Mouse (Mus musculus): ENCODE results near the gene Xirp1. TPM values are rescaled to one million over a fixed set of nuclear protein-coding genes. Genes with fewer than 3 reads are reported as not detected.

Xirp1 gene
- polyA plus RNA-seq (2014; fragmentation: Nextera tagmentation; extraction: Ambion mirVana), result 57.1 and 59.9 TPM in 2 replicates

GRCm38 (mm10) chr9:120023086-120023811 lies at the start of gene Xirp1:
Xirp1 (minus strand) TSS chr9:120023598.
- Histone ChIP-seq H3K27ac (replicated peaks in 1 of 2; ENCODE audit: control insufficient read depth in 1 of 2, insufficient read depth in 1 of 2, low read depth in 2 of 2, low read length in 2 of 2) (peak within 1 kb of the TSS; percentile 98 to 99), H3K4me3 (ENCODE audit: control insufficient read depth in 1 of 2, insufficient read depth in 1 of 2, low read depth in 1 of 2, low read length in 2 of 2) (peak within 1 kb of the TSS; percentile 73 to 91), H3K36me3 (ENCODE audit: control insufficient read depth, insufficient read depth, low read length) (peaks cover 17% of the 10 kb centered on the region), H3K27me3 (ENCODE audit: control insufficient read depth, insufficient read depth, low read length) (no peaks in the 10 kb centered on the region), H3K4me1 (ENCODE audit: control insufficient read depth in 2 of 2, insufficient read depth in 2 of 2, low read length in 2 of 2) (peaks cover 39 to 48% of the 10 kb centered on the region in 2 experiments), H3K9me3 (ENCODE audit: control insufficient read depth, low read length) (no peaks in the 10 kb centered on the region), H3K9ac (ENCODE audit: low read length) (peak within 1 kb of the TSS; percentile 98), H3K4me2 (ENCODE audit: low read length) (peak within 1 kb of the TSS; percentile 72)
- 33% methylated on average over 18 of the region's 18 CpGs for WGBS
- ATAC-seq (ENCODE audit: insufficient number of reproducible peaks, insufficient read depth, low FRiP score, low read depth), result peak; percentile 45

DNA sequence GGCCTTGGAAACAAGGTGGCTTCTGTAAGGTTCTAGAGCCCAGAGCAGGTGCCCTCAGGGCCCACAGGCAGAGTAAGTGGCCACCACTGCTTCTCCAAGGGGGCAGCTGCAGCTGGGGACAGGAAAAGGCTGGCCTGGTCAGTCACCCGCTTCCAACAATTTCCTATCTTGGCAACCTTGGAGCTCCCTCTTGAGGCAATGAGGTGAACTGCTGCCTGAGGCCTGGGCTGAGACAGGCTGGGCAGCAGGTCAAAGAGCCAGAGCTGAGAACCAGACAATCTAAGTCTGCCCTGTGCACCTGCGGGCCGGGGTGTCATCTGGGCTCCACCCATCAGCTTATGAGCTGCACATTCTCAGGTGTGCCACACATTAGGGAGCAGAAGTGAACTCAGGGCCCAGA lies 49.8 kb upstream of the Xirp1 start:
- no peaks in the 10 kb centered on the region for H3K27me3 ChIP-seq (ENCODE audit: control insufficient read depth, insufficient read depth, low read length)
- 14% methylated on average over 3 of the region's 3 CpGs for WGBS
- H3K9me3 ChIP-seq (ENCODE audit: control insufficient read depth, low read length), result no peaks in the 10 kb centered on the region
- H3K36me3 ChIP-seq (ENCODE audit: control insufficient read depth, insufficient read depth, low read length), result no peaks in the 10 kb centered on the region
- H3K27ac ChIP-seq (replicated peaks in 1 of 2; ENCODE audit: control insufficient read depth in 1 of 2, insufficient read depth in 1 of 2, low read depth in 2 of 2, low read length in 2 of 2), result no peak overlapping the region
- H3K4me3 ChIP-seq (ENCODE audit: control insufficient read depth in 1 of 2, insufficient read depth in 1 of 2, low read depth in 1 of 2, low read length in 2 of 2), result no peak overlapping the region
- no peaks in the 10 kb centered on the region for H3K4me1 ChIP-seq (ENCODE audit: control insufficient read depth in 2 of 2, insufficient read depth in 2 of 2, low read length in 2 of 2)
- ATAC-seq (ENCODE audit: insufficient number of reproducible peaks, insufficient read depth, low FRiP score, low read depth), result no peak
- H3K4me2 ChIP-seq (ENCODE audit: low read length), result no peak overlapping the region
- H3K9ac ChIP-seq (ENCODE audit: low read length), result no peak overlapping the region

DNA sequence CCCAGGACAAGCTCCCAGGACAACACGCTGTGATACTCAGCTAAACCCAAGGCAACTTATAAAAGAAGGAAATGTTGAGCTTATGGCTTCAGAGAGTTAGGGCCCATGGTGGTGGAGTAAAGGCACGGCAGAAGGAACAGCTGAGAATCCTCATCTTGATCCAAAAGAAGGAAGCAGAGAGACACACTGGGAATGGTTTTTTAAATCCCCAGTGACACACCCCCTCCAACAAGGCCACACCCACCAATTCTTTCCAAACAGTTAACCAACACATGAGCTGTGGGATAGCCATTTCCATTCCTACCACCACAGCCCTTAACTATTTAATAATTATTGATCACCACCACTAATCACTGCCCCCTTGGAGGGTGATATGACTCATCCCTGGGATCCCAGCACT lies 47.9 kb upstream of the Xirp1 start:
- H3K9ac ChIP-seq (ENCODE audit: low read length), result no peak overlapping the region
- no peak overlapping the region for H3K4me3 ChIP-seq (ENCODE audit: control insufficient read depth in 1 of 2, insufficient read depth in 1 of 2, low read depth in 1 of 2, low read length in 2 of 2)
- no peaks in the 10 kb centered on the region for H3K9me3 ChIP-seq (ENCODE audit: control insufficient read depth, low read length)
- no peaks in the 10 kb centered on the region for H3K36me3 ChIP-seq (ENCODE audit: control insufficient read depth, insufficient read depth, low read length)
- no peaks in the 10 kb centered on the region for H3K4me1 ChIP-seq (ENCODE audit: control insufficient read depth in 2 of 2, insufficient read depth in 2 of 2, low read length in 2 of 2)
- no peaks in the 10 kb centered on the region for H3K27me3 ChIP-seq (ENCODE audit: control insufficient read depth, insufficient read depth, low read length)
- 65% methylated on average over 2 of the region's 2 CpGs for WGBS
- no peak overlapping the region for H3K4me2 ChIP-seq (ENCODE audit: low read length)
- H3K27ac ChIP-seq (replicated peaks in 1 of 2; ENCODE audit: control insufficient read depth in 1 of 2, insufficient read depth in 1 of 2, low read depth in 2 of 2, low read length in 2 of 2), result no peak overlapping the region
- ATAC-seq (ENCODE audit: insufficient number of reproducible peaks, insufficient read depth, low FRiP score, low read depth), result no peak

DNA sequence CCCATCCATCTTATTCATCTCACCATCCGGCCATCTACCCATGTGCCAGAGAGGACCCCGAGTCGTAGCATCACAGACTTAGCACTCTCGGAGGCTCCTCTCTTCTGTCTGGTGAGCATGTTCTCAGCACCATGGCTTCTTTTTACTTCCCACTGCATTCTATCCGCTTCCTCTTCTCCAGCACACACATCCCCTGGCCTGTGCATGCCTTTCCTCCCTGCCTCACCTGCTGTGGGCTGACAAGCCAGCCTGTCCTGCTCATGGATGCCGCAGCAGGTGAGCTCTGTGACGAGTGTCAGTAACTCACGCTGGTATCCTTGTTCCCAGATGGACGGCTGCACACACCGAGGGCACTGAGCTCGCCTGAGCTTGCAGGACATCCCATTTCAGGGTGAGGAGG lies 46.4 kb upstream of the Xirp1 start, which contains the start of gene Cx3cr1:
Gene Cx3cr1, minus strand, starts transcription at position 101 of the 400 bp plus-strand sequence.
- Histone ChIP-seq H3K9ac (ENCODE audit: low read length) (no peak within 1 kb of the TSS), H3K36me3 (ENCODE audit: control insufficient read depth, insufficient read depth, low read length) (no peaks in the 10 kb centered on the region), H3K4me3 (ENCODE audit: control insufficient read depth in 1 of 2, insufficient read depth in 1 of 2, low read depth in 1 of 2, low read length in 2 of 2) (no peak within 1 kb of the TSS), H3K27ac (replicated peaks in 1 of 2; ENCODE audit: control insufficient read depth in 1 of 2, insufficient read depth in 1 of 2, low read depth in 2 of 2, low read length in 2 of 2) (no peak within 1 kb of the TSS), H3K27me3 (ENCODE audit: control insufficient read depth, insufficient read depth, low read length) (no peaks in the 10 kb centered on the region), H3K9me3 (ENCODE audit: control insufficient read depth, low read length) (no peaks in the 10 kb centered on the region), H3K4me1 (ENCODE audit: control insufficient read depth in 2 of 2, insufficient read depth in 2 of 2, low read length in 2 of 2) (no peaks in the 10 kb centered on the region), H3K4me2 (ENCODE audit: low read length) (no peak within 1 kb of the TSS)
- 79% methylated on average over 11 of the region's 11 CpGs for WGBS
- no peak for ATAC-seq (ENCODE audit: insufficient number of reproducible peaks, insufficient read depth, low FRiP score, low read depth)

DNA sequence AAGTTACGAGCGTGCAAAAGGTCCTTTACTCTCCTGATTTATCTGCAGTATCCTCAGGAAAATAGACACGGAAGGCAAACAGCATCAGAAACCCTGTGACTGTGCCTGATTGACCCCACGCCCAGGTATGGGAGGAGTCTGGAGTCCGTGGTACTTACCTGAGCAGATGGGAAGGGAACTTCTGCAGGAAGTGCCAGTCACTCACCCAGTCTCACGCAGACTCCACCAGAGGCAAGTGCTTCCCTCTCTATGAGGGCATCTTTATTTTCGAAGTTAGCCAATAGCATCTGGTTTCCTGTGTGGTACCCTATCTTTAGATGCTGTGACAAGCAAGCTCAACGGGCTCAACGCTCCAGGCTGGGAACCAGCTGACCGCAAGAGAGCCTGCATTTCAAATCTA lies 44.6 kb upstream of the Xirp1 start:
- 45% methylated on average over 10 of the region's 10 CpGs for WGBS
- Histone ChIP-seq H3K27me3 (ENCODE audit: control insufficient read depth, insufficient read depth, low read length) (no peaks in the 10 kb centered on the region), H3K4me1 (ENCODE audit: control insufficient read depth in 2 of 2, insufficient read depth in 2 of 2, low read length in 2 of 2) (no peaks in the 10 kb centered on the region), H3K4me3 (ENCODE audit: control insufficient read depth in 1 of 2, insufficient read depth in 1 of 2, low read depth in 1 of 2, low read length in 2 of 2) (no peak overlapping the region), H3K9ac (ENCODE audit: low read length) (no peak overlapping the region), H3K9me3 (ENCODE audit: control insufficient read depth, low read length) (no peaks in the 10 kb centered on the region), H3K36me3 (ENCODE audit: control insufficient read depth, insufficient read depth, low read length) (no peaks in the 10 kb centered on the region), H3K27ac (replicated peaks in 1 of 2; ENCODE audit: control insufficient read depth in 1 of 2, insufficient read depth in 1 of 2, low read depth in 2 of 2, low read length in 2 of 2) (no peak overlapping the region), H3K4me2 (ENCODE audit: low read length) (no peak overlapping the region)
- ATAC-seq (ENCODE audit: insufficient number of reproducible peaks, insufficient read depth, low FRiP score, low read depth), result no peak

DNA sequence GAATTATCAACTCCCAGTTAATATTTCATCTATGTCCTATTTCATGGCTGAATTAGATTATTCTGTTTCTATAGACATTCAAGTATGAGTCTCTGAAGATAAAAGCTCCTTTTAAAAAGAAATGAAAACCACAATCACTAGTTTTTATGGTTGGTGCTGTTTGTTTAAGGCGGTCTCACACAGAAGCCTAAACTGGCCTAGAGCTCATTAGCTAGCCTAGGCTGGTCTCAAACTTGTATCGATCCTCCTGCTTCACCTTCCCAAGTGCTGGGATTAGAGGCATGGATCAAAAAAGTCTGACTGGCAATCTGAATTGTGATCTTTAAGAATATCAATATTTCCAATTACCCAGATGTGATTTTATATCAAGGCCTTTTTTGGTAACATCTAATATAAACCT lies 44.2 kb upstream of the Xirp1 start:
- H3K9ac ChIP-seq (ENCODE audit: low read length), result no peak overlapping the region
- no peak overlapping the region for H3K27ac ChIP-seq (replicated peaks in 1 of 2; ENCODE audit: control insufficient read depth in 1 of 2, insufficient read depth in 1 of 2, low read depth in 2 of 2, low read length in 2 of 2)
- no peak for ATAC-seq (ENCODE audit: insufficient number of reproducible peaks, insufficient read depth, low FRiP score, low read depth)
- no peaks in the 10 kb centered on the region for H3K9me3 ChIP-seq (ENCODE audit: control insufficient read depth, low read length)
- no peaks in the 10 kb centered on the region for H3K4me1 ChIP-seq (ENCODE audit: control insufficient read depth in 2 of 2, insufficient read depth in 2 of 2, low read length in 2 of 2)
- H3K4me2 ChIP-seq (ENCODE audit: low read length), result no peak overlapping the region
- 92% methylated on average over 2 of the region's 2 CpGs for WGBS
- no peaks in the 10 kb centered on the region for H3K36me3 ChIP-seq (ENCODE audit: control insufficient read depth, insufficient read depth, low read length)
- no peak overlapping the region for H3K4me3 ChIP-seq (ENCODE audit: control insufficient read depth in 1 of 2, insufficient read depth in 1 of 2, low read depth in 1 of 2, low read length in 2 of 2)
- no peaks in the 10 kb centered on the region for H3K27me3 ChIP-seq (ENCODE audit: control insufficient read depth, insufficient read depth, low read length)

DNA sequence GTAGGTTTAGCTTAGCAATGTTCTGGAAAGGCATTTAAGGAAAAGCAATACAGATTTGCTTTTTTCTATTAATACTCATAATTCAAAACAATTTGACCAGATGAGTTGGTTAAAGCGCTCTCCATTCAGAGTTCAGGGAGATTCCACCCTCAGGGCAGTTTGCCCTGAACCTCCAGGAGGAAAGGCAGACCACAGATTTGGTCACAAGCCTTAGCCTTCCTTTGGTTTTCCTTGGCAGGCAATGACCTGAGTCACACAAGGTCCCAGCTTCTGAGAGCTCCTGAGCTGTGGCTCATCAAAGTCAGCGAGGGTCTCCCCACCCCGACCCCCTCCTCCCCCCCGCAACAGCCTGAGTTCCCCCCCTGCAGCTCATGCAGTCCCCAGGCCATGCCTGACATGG lies 40.9 kb upstream of the Xirp1 start:
- no peak for ATAC-seq (ENCODE audit: insufficient number of reproducible peaks, insufficient read depth, low FRiP score, low read depth)
- no peak overlapping the region for H3K4me2 ChIP-seq (ENCODE audit: low read length)
- no peaks in the 10 kb centered on the region for H3K9me3 ChIP-seq (ENCODE audit: control insufficient read depth, low read length)
- no peak overlapping the region for H3K4me3 ChIP-seq (ENCODE audit: control insufficient read depth in 1 of 2, insufficient read depth in 1 of 2, low read depth in 1 of 2, low read length in 2 of 2)
- H3K4me1 ChIP-seq (ENCODE audit: control insufficient read depth in 2 of 2, insufficient read depth in 2 of 2, low read length in 2 of 2), result no peaks in the 10 kb centered on the region
- H3K27ac ChIP-seq (replicated peaks in 1 of 2; ENCODE audit: control insufficient read depth in 1 of 2, insufficient read depth in 1 of 2, low read depth in 2 of 2, low read length in 2 of 2), result no peak overlapping the region
- no peaks in the 10 kb centered on the region for H3K36me3 ChIP-seq (ENCODE audit: control insufficient read depth, insufficient read depth, low read length)
- no peak overlapping the region for H3K9ac ChIP-seq (ENCODE audit: low read length)
- H3K27me3 ChIP-seq (ENCODE audit: control insufficient read depth, insufficient read depth, low read length), result no peaks in the 10 kb centered on the region
- 62% methylated on average over 4 of the region's 4 CpGs for WGBS

DNA sequence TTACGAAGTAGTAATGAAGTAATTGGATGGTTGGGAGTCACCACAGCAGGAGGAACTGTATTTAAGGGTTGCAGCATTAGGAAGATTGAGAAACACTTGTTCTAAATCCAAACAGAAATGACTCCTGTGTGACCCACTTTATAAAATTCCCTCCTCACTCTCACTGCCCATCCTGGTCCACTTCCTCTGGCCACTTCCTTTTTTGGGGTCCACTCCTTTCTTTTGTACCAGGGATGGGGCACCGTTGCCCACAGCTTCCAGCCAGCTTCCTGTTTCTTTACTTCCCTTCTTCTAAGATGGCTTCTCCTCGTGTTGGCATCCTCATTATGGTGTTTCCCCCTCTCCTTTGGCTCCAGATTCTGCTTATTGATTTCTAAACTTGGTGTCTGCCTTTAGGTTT lies 35.3 kb upstream of the Xirp1 start:
- no peak overlapping the region for H3K9ac ChIP-seq (ENCODE audit: low read length)
- 67% methylated on average over 3 of the region's 3 CpGs for WGBS
- no peak for ATAC-seq (ENCODE audit: insufficient number of reproducible peaks, insufficient read depth, low FRiP score, low read depth)

More for the DNA sequence above, 35.3 kb upstream of the Xirp1 start:
- Histone ChIP-seq H3K4me2 (ENCODE audit: low read length) (no peak overlapping the region), H3K27ac (replicated peaks in 1 of 2; ENCODE audit: control insufficient read depth in 1 of 2, insufficient read depth in 1 of 2, low read depth in 2 of 2, low read length in 2 of 2) (no peak overlapping the region), H3K36me3 (ENCODE audit: control insufficient read depth, insufficient read depth, low read length) (no peaks in the 10 kb centered on the region), H3K4me1 (ENCODE audit: control insufficient read depth in 2 of 2, insufficient read depth in 2 of 2, low read length in 2 of 2) (no peaks in the 10 kb centered on the region), H3K4me3 (ENCODE audit: control insufficient read depth in 1 of 2, insufficient read depth in 1 of 2, low read depth in 1 of 2, low read length in 2 of 2) (no peak overlapping the region), H3K27me3 (ENCODE audit: control insufficient read depth, insufficient read depth, low read length) (no peaks in the 10 kb centered on the region), H3K9me3 (ENCODE audit: control insufficient read depth, low read length) (no peaks in the 10 kb centered on the region)

Data from heart, embryonic 14.5 days (tissue).